Mouse (Mus musculus) left cerebral cortex, adult 2 months (tissue): ENCODE measurements around the gene Ankrd24. TPM values are rescaled to one million over a fixed set of nuclear protein-coding genes. Genes with fewer than 3 reads are reported as not detected.
"Not testable (repeated sequence)": the region's sequence is repeated elsewhere in the genome, so short reads cannot be mapped to it uniquely, and the experiment has no call there.

Experiments used
- DNase-seq, 2 experiments: peaks; one replicate each; pipeline ENCODE4 v3.0.0; 2021 to 2022; ENCODE audit warnings: low spot score in 2 of 2, mixed read lengths in 1 of 2; ENCODE audit errors: extremely low spot score in 1 of 2
- H3K27ac ChIP-seq: fragments of 200-600 bp; 2 replicates; pipeline ENCODE4 v1.8.1; 2022
- H3K4me3 ChIP-seq: fragments of 200-600 bp; 2 replicates; pipeline ENCODE4 v1.8.1; 2022
- CTCF ChIP-seq: fragments of 200-600 bp; IDR thresholded peaks from 2 replicates; pipeline ENCODE4 v1.8.1; 2022; ENCODE audit warnings: antibody characterized with exemption, mild to moderate bottlenecking, moderate library complexity
- intact Hi-C: fragments of 180-260 bp; cut with DNase I; formaldehyde crosslinking; loops from one replicate; pipeline ENCODE4 v1.15.1; 2025
- total RNA-seq, 2 experiments: library from RNA; stranded (reverse); gene quantifications; 2 replicates each; pipeline ENCODE4 v1.2.3; 2021

Ankrd24 gene
- total RNA-seq, 2 experiments from 2014 or later, result 46.4 to 47.3 TPM

DNA sequence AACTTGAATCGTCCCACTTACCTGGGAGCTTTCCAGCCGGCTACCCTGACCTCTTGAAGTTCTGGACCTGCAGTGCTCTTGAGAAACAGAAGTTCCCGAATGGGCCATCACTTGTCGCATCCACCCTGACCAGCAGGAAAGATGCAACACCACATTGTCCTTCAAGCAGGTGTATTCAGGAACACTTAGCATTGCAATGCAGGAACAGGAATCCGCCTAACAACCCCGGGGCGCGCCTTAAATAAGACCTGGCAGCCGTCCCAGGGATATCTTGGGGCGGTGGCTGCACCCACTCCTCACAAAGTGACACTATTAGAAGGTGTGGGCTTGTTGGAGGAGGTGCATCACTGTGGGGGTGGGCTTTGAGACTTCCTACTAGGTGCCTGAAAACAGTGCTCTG lies 26.8 kb downstream of the Ankrd24 start:
- no peak for TF ChIP-seq CTCF
- intact Hi-C loops, result no loop called here
- DNase-seq, result peak in 1 of 2 experiments; percentile 6
- Histone ChIP-seq H3K27ac (no peak overlapping the region), H3K4me3 (no peak overlapping the region)

DNA sequence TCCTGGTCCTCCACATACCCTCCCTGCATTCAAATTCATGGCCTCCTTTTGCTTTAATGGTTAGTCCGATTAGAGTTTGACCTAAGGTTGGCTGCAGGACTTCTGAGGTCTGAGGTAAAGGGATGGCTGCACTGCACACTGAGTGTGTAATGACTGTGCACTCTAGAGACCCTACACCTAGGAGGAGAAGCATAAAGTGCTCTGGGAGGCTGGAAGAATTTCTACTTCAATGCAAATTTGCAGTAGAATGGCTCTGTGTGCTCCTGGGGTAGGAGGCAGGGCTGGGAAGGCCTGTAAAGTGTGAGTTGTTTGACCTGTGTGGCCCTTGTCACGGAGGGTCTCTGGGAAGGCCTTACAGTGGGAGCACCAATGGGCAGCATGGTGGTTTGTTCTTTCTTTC lies 27.8 kb downstream of the Ankrd24 start:
- no peak for DNase-seq
- TF ChIP-seq CTCF, result no peak
- no peak overlapping the region for H3K4me3 ChIP-seq
- no peak overlapping the region for H3K27ac ChIP-seq
- intact Hi-C loops, result no loop called here

DNA sequence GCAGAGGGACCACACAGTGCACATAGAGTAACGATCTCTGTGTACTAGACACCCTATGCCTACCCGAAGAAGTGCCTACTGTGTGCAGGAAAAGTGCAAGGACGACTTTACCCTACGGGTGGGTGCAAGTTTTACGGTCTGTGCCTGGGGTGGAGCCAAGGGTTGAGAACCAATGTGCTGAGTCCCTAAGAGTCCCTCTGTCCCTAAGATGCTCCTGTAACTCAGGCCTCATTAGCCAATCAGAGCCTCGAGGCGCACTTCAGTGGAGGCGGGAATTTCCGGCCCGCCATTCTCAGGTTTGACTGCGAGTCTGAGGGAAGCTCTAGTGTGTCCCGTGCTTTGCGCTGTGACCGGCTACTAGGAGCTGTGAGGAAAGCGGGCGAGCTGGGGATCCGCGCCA lies 58.8 kb downstream of the Ankrd24 start:
- H3K4me3 ChIP-seq, intact Hi-C loops, DNase-seq, H3K27ac ChIP-seq: not testable (repeated sequence)

Other genes with a start within 250 kb of the Ankrd24 start
- 10 to 100 TPM; 87.1 to 95.1 TPM for gene Dohh, start 244.1 kb upstream of the Ankrd24 start, total RNA-seq
- 1 to 10 TPM; 2.0 to 3.4 TPM for gene Gm48551, start 244.1 kb upstream of the Ankrd24 start, total RNA-seq
- 1 to 10 TPM; 5.1 to 7.1 TPM for gene Gm48552, start 239.5 kb upstream of the Ankrd24 start, total RNA-seq
- 1 to 10 TPM; 1.3 to 1.4 TPM for gene Smim24, start 235.5 kb upstream of the Ankrd24 start, total RNA-seq
- gene Nfic, start 172.9 kb upstream of the Ankrd24 start, total RNA-seq, result 10 to 100 TPM; 93.4 to 94.9 TPM
- gene Celf5, start 145.8 kb upstream of the Ankrd24 start, total RNA-seq, result 100 to 1,000 TPM; 284 to 288 TPM
- 10 to 100 TPM; 78.3 to 80.8 TPM for gene Ncln, start 132.1 kb upstream of the Ankrd24 start, total RNA-seq
- under 1 TPM; 0.56 to 0.70 TPM for gene S1pr4, start 128.4 kb upstream of the Ankrd24 start, total RNA-seq
- gene Gna15, start 104.3 kb upstream of the Ankrd24 start, total RNA-seq, result 1 to 10 TPM; 1.3 to 2.8 TPM
- gene Gna11, start 83.3 kb upstream of the Ankrd24 start, total RNA-seq, result 100 to 1,000 TPM; 106 to 110 TPM
- gene Aes, start 69.1 kb upstream of the Ankrd24 start, total RNA-seq, result 100 to 1,000 TPM; 637 to 727 TPM
- gene Tle2, start 54.0 kb upstream of the Ankrd24 start, total RNA-seq, result 10 to 100 TPM; 36.2 to 40.7 TPM
- gene Tle6, start 27.5 kb upstream of the Ankrd24 start, total RNA-seq, result 10 to 100 TPM; 10.3 to 12.9 TPM
- 1 to 10 TPM; 2.6 to 2.9 TPM for gene BC025920, start 22.3 kb upstream of the Ankrd24 start, total RNA-seq
- gene Sirt6, start 743 bp upstream of the Ankrd24 start, total RNA-seq, result 10 to 100 TPM; 26.8 to 28.6 TPM
- gene Gm10778, start 20.5 kb downstream of the Ankrd24 start, total RNA-seq, result 1 to 10 TPM; 4.3 to 5.0 TPM
- gene Zfp433, start 76.3 kb downstream of the Ankrd24 start, total RNA-seq, result 10 to 100 TPM in 1 of 2 experiments, 1 to 10 TPM in 1; 8.7 to 10.5 TPM
- gene Gm3055, start 142.6 kb downstream of the Ankrd24 start, total RNA-seq, result 10 to 100 TPM; 10.5 to 11.3 TPM
- 1 to 10 TPM; 2.9 to 3.0 TPM for gene Gm4767, start 183.6 kb downstream of the Ankrd24 start, total RNA-seq
- 1 to 10 TPM; 3.2 to 3.7 TPM for gene Gm32687, start 235.4 kb downstream of the Ankrd24 start, total RNA-seq